Mouse (Mus musculus): ENCODE results near the gene Birc3.
"Not testable (repeated sequence)": the region's sequence is repeated elsewhere in the genome, so short reads cannot be mapped to it uniquely, and the experiment has no call there.

Gene Birc3

DNA sequence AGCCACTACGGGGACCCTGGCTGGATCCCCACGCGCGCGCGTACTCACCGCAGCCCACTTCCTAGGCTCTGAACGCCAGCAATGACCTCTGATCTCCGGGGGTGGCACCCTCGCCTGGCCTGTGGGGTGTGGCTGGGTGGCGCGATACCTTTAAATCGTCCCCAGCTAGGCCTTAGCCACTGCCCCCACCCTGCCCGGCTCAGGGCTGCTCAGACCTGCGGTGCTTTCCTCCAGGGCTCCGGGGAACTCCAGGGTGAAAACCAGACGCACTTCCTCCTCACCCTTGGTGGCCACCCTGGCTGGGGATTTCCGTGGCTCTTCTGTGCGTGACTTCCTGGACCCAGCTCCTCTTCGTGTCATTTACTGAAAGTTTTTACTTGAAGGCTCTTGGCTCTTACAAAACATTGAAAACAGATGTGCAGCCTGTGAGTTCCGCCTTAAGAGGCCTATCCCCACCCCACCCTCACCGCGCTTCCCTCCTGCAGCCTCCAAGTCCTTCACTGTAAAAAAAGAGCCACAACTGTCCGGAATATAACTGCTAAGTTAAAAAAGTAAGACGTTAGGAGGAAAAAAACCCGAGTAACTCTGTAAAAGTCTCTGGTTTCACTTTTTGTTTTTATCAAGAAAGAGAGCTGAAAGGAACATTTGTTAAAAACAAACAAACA, at the start of gene Birc3:
Birc3 (minus strand) TSS at position 412 of the 665 bp plus-strand sequence.
- peaks cover 2% of the 10 kb centered on the region for H3K36me3 ChIP-seq (ENCODE audit: control insufficient read depth, insufficient read depth, low read length, poor library complexity, severe bottlenecking)
- peak; percentile 98 for DNase-seq (ENCODE audit: low read depth, low spot score)
- H3K27me3 ChIP-seq (ENCODE audit: control insufficient read depth, insufficient read depth, low read length, poor library complexity, severe bottlenecking) = no peaks in the 10 kb centered on the region

DNA sequence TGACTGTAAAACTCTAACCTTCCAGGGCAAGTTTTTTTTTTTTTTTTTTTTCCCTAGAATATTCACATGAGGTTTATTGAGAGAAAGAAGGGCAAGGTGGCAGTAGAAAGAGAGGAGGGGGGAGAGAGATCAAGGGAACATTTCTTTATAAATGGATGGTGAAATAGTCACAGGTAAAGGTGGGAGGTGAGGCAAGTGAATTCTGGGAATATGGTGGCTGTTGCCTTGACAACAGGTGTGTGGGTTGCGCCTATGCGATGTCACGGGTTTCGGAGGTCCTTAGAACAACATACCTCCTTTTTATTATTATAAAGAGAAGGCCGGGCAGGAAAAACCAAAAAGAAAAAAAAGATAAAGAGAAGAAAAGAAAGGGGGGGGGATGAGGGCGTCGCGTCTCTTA, 41.9 kb upstream of the Birc3 start:
- Histone ChIP-seq H3K36me3 (ENCODE audit: control insufficient read depth, insufficient read depth, low read length, poor library complexity, severe bottlenecking) (no peaks in the 10 kb centered on the region), H3K27me3 (ENCODE audit: control insufficient read depth, insufficient read depth, low read length, poor library complexity, severe bottlenecking) (no peaks in the 10 kb centered on the region)
- no peak for DNase-seq (ENCODE audit: low read depth, low spot score)

DNA sequence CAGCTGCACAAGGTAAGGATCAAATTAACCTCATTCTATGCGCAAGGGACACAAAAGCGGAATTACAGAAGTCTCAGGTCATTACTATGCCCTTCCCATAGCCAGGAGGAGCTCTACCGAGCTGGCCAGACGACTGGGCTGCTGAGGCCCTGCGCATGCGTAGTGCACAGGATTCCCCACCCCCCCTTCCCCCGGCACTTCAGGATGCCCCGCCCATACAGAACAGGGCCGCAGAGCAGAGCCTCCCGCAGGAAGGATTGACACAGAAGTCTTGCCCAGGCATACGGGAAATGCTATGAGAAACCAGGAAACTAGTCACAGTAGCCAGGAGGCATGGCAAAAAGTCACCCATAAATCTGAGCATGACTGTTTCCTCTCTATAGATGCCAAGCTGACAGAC, 41.5 kb upstream of the Birc3 start:
- DNase-seq (ENCODE audit: low read depth, low spot score) = peak; percentile 59
- Histone ChIP-seq H3K27me3 (ENCODE audit: control insufficient read depth, insufficient read depth, low read length, poor library complexity, severe bottlenecking) (no peaks in the 10 kb centered on the region), H3K36me3 (ENCODE audit: control insufficient read depth, insufficient read depth, low read length, poor library complexity, severe bottlenecking) (no peaks in the 10 kb centered on the region)

DNA sequence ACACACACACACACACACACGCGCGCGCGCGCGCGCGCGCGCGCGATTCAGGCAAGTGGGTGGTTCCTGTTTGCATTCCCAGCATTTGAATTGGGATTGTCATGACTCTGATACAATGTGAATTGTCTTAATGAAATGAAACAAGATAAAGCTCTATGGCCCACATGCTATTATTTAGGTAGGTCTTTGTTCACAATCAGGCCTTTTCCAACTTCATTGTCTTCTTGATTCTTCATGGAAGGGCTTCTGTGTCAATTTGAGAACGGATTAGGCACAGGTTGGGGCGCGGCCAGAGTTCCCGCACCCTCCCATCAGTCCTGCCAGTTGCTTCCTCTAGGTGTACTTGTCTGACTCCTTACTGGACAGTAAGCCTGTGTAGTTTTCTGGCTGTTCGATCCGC, 41.0 kb upstream of the Birc3 start:
- no peak for DNase-seq (ENCODE audit: low read depth, low spot score)
- Histone ChIP-seq H3K36me3 (ENCODE audit: control insufficient read depth, insufficient read depth, low read length, poor library complexity, severe bottlenecking) (no peaks in the 10 kb centered on the region), H3K27me3 (ENCODE audit: control insufficient read depth, insufficient read depth, low read length, poor library complexity, severe bottlenecking) (no peaks in the 10 kb centered on the region)

DNA sequence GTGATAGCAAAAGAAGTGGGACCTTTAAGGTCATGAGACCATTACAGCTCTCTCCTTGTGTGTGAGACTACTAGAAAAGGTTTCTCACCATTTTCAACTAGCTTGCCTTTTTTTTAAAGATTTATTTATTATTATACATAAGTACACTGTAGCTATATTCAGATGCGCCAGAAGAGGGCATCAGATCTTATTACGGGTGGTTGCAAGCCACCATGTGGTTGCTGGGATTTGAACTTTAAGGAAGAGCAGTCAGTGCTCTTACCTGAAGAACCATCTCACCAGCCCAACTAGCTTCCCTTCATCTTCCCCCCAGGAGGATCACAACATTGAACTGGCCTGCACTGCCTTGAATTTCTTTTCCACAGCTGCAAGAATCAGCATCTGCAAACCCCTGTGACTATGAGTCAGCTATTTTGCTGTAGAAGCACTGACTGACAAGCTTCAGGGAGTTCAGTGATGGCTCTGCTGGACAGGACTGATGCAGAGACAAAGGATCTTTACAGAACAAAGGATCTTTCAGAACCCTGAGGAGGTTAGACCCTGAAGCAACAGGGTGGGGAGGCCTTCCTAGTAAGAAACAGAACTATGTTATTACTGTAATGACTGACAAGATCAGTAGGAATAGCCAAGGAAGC, 34.5 kb upstream of the Birc3 start:
- DNase-seq (ENCODE audit: low read depth, low spot score) = peak; percentile 19
- no peaks in the 10 kb centered on the region for H3K36me3 ChIP-seq (ENCODE audit: control insufficient read depth, insufficient read depth, low read length, poor library complexity, severe bottlenecking)
- H3K27me3 ChIP-seq (ENCODE audit: control insufficient read depth, insufficient read depth, low read length, poor library complexity, severe bottlenecking) = no peaks in the 10 kb centered on the region

DNA sequence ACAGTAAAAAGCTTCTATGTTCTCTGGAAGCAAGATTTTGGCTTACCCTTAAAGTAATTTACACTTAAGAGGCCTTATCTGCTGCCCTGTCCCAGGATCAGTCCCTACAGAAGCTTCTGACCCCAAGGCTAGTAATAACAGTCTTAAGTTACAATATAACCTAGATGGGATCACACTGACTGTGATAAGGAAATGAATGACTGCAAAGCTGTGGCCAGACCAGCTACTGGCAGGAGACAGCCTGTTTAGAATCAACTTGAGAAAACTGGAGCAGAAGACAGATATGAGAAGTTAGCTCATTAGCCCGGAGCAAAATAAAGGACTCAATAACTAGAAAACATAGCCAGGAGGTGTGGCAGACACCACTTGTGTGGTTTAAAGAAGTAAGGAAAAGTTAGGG, 33.6 kb upstream of the Birc3 start:
- no peaks in the 10 kb centered on the region for H3K36me3 ChIP-seq (ENCODE audit: control insufficient read depth, insufficient read depth, low read length, poor library complexity, severe bottlenecking)
- no peak for DNase-seq (ENCODE audit: low read depth, low spot score)
- H3K27me3 ChIP-seq (ENCODE audit: control insufficient read depth, insufficient read depth, low read length, poor library complexity, severe bottlenecking) = no peaks in the 10 kb centered on the region

DNA sequence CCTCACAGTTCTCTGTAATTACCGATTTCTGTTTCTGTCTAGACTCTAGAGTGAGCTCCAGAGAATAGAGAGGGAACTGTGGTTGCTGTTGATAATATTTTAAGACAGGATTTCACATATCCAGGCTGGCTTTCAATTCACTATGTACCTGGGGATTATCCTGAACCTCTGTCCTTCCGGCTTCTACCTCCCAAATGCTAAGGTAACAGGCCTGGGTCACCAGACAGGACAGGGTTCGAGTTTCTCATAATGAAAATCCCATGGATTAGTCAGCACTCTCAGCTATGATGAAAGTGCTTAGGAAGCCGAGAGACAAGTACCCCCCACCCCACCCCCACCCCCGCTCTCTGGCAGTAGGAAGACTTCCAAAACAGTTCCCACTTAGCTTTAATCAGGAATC, 30.8 kb upstream of the Birc3 start:
- no peaks in the 10 kb centered on the region for H3K27me3 ChIP-seq (ENCODE audit: control insufficient read depth, insufficient read depth, low read length, poor library complexity, severe bottlenecking)
- H3K36me3 ChIP-seq (ENCODE audit: control insufficient read depth, insufficient read depth, low read length, poor library complexity, severe bottlenecking) = no peaks in the 10 kb centered on the region

DNA sequence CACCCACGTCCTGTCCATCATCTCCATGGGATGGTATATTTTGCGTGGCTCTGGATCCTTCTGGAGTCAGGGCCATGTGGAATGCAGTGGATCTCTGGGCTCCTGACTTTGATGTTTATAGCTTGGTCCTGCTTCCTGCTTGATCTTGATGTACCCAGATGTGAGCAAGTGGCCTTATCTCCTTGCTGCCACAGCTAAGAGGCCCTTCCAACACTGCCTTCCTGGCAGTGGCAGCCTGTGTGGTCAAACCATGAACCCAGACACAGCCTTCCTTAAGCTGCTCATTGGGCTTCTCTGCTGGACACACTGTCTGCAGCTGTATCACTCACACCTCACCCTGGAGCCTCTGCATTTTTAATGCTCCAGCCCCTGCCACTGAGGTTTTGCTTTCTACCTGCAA, 30.3 kb upstream of the Birc3 start:
- Histone ChIP-seq H3K27me3 (ENCODE audit: control insufficient read depth, insufficient read depth, low read length, poor library complexity, severe bottlenecking) (no peaks in the 10 kb centered on the region), H3K36me3 (ENCODE audit: control insufficient read depth, insufficient read depth, low read length, poor library complexity, severe bottlenecking) (no peaks in the 10 kb centered on the region)
- no peak for DNase-seq (ENCODE audit: low read depth, low spot score)

More for the DNA sequence above, 30.8 kb upstream of the Birc3 start:
- DNase-seq (ENCODE audit: low read depth, low spot score) = no peak

DNA sequence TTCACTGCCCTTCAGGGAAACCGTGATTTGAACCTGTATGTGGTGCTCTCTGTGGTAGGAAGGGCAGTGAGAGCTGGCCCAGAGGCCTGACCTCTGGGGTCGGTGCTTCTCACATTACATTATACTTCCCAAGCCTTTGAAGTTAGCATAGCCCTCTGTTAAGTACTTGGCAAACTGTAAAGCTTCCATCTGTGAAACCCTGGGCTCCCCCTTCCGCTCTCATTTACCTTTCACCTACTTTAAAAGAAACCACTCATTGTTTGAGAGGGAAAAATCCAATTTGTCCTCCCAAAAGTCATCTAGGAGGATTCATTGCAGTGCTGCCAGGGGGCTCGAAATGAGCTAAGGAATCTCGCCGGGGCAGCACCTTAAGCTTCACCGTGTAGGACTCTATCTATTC, 29.3 kb upstream of the Birc3 start:
- no peaks in the 10 kb centered on the region for H3K36me3 ChIP-seq (ENCODE audit: control insufficient read depth, insufficient read depth, low read length, poor library complexity, severe bottlenecking)
- no peak for DNase-seq (ENCODE audit: low read depth, low spot score)
- H3K27me3 ChIP-seq (ENCODE audit: control insufficient read depth, insufficient read depth, low read length, poor library complexity, severe bottlenecking) = no peaks in the 10 kb centered on the region

DNA sequence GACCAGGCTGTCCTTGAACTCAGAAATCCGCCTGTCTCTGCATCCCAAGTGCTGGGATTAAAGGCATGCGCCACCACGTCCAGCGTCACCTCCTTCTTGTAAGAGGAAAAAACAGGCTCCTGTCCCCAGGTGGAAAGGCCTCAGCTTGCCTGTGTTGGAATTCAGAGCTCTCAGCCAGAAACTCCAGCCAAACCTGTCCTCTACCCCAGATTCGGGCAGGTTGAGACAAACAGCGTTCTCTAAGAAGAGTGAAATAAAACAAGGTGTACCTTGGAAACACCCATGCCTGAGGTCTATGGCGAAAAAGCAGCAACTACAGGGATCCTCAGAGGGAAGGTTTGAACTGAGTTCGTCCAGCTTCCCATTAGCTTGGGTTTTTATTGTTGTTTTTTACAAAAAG, 28.0 kb upstream of the Birc3 start:
- DNase-seq (ENCODE audit: low read depth, low spot score) = no peak
- Histone ChIP-seq H3K36me3 (ENCODE audit: control insufficient read depth, insufficient read depth, low read length, poor library complexity, severe bottlenecking) (no peaks in the 10 kb centered on the region), H3K27me3 (ENCODE audit: control insufficient read depth, insufficient read depth, low read length, poor library complexity, severe bottlenecking) (no peaks in the 10 kb centered on the region)

DNA sequence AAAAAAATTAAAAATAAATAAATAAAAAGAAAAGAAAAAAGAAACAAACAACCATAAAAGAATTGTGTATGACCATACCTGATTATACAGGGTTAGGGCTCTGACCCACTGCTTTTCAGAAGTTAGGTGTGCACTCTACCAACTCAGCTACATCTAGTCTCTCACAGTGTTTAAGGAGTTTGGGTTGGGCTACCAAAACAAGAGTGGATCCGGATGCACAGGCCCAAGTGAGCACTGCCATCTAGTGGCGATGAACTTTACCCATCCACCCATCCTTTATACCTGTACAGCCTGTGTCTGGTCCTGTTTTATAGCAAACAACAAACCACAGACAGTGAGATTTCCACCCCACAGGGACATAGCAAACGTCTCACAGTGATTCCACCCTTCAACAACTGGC, 24.5 kb upstream of the Birc3 start:
- DNase-seq (ENCODE audit: low read depth, low spot score) = peak; percentile 91
- H3K36me3 ChIP-seq (ENCODE audit: control insufficient read depth, insufficient read depth, low read length, poor library complexity, severe bottlenecking) = no peaks in the 10 kb centered on the region
- no peaks in the 10 kb centered on the region for H3K27me3 ChIP-seq (ENCODE audit: control insufficient read depth, insufficient read depth, low read length, poor library complexity, severe bottlenecking)

DNA sequence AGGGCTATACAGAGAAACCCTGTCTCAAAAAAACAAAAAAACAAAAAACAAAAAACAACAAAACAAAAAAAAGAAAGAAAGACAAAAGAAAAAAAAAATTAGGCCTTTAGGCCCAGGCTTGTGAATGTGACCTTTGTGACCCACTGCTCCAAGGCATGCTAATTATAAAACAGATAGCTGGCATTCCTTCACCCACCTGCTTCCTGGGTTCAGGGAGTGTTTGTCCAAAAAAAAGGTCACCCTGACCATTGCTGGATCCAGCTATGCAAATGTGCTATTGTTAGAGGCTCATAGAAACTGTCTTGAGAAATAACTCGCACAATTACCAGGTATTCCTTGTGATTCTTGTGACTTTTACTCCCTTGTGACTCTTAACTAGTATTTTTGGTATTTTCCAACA, 18.8 kb upstream of the Birc3 start:
- H3K27me3 ChIP-seq (ENCODE audit: control insufficient read depth, insufficient read depth, low read length, poor library complexity, severe bottlenecking); H3K36me3 ChIP-seq (ENCODE audit: control insufficient read depth, insufficient read depth, low read length, poor library complexity, severe bottlenecking); DNase-seq (ENCODE audit: low read depth, low spot score): not testable (repeated sequence)

DNA sequence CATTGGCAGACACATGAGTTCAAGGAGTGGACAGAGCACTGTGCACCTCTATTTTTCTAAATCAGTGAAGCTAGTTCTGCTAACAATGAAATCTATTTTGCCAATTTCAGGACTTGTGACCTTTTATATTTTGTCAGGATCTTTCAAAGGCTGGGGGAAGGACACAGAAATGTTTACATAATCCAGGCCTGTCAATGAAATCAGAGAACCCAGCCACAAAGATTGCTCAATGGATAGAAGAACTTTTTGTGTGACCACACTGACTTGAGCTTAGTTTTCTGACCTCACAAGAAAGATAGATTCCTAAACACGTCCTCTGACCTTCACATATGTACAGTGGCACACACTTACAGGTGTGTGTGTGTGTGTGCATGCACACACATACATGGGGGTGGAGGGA, 18.2 kb upstream of the Birc3 start:
- H3K36me3 ChIP-seq (ENCODE audit: control insufficient read depth, insufficient read depth, low read length, poor library complexity, severe bottlenecking) = no peaks in the 10 kb centered on the region
- H3K27me3 ChIP-seq (ENCODE audit: control insufficient read depth, insufficient read depth, low read length, poor library complexity, severe bottlenecking) = no peaks in the 10 kb centered on the region
- no peak for DNase-seq (ENCODE audit: low read depth, low spot score)

DNA sequence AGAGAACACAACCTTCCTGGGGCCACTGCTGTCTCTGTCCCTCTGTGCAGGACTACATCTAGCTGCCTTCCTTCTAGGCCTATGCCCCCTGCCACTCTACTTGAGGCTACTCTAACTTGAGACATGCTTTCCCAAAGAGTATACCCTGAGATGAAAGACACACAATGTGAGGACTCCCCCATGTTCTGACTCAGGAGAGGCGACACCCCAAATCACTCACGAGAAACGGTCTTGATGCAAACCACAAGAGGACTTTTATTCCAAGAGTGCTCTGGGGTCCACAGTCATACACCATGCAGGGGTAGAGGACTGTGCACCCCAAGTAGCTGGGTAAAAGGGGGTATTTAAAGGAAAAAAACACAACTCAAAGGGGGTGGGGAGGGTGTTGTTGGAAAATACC, 11.4 kb upstream of the Birc3 start:
- H3K36me3 ChIP-seq (ENCODE audit: control insufficient read depth, insufficient read depth, low read length, poor library complexity, severe bottlenecking) = no peaks in the 10 kb centered on the region
- DNase-seq (ENCODE audit: low read depth, low spot score) = no peak
- H3K27me3 ChIP-seq (ENCODE audit: control insufficient read depth, insufficient read depth, low read length, poor library complexity, severe bottlenecking) = no peaks in the 10 kb centered on the region

DNA sequence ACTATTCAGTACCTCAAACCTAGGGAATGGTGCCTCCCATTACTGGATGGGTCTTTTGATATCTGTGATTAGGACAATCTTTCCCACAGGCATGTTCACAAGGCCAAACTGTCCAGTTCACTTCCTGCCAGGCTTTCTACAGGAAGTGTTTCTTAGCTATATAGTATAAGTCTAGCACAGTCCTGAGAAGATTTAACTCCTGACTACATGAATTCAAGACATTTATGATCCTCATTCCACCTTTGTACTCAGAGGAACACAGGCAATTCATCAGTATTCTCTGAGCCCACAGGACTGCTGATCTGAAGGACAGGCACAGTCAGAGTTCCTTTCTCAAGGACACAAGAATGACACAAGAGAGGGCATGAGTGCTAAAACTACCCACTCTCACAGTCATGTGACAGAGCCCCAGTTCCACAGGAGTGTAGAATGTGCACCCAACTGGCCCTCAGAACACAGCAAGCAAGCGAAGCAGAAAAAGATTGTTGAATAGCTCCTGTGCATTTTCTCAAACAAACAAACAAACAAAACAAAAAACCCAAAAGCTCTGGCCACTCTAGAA, 9.4 kb upstream of the Birc3 start:
- Histone ChIP-seq H3K36me3 (ENCODE audit: control insufficient read depth, insufficient read depth, low read length, poor library complexity, severe bottlenecking) (no peaks in the 10 kb centered on the region), H3K27me3 (ENCODE audit: control insufficient read depth, insufficient read depth, low read length, poor library complexity, severe bottlenecking) (no peaks in the 10 kb centered on the region)
- DNase-seq (ENCODE audit: low read depth, low spot score) = no peak

All from splenic B cell, adult 2 months (primary cell).